Mouse (Mus musculus): ENCODE data around the gene Coro2a.
"Not testable (repeated sequence)": the region's sequence is repeated elsewhere in the genome, so short reads cannot be mapped to it uniquely, and the experiment has no call there.

Coro2a gene

GRCm38 (mm10) chr4:46613618-46614017, 11.6 kb upstream of the Coro2a start:
- DNase-seq (ENCODE audit: extremely low spot score): no peak

GRCm38 (mm10) chr4:46611181-46611580, 9.2 kb upstream of the Coro2a start:
- peak; percentile 85 for DNase-seq (ENCODE audit: extremely low spot score)

GRCm38 (mm10) chr4:46607601-46608000, 5.6 kb upstream of the Coro2a start:
- DNase-seq (ENCODE audit: extremely low spot score): no peak

GRCm38 (mm10) chr4:46605451-46605850, 3.4 kb upstream of the Coro2a start:
- DNase-seq (ENCODE audit: extremely low spot score): no peak

GRCm38 (mm10) chr4:46602704-46603103, 702 bp upstream of the Coro2a start:
- DNase-seq (ENCODE audit: extremely low spot score): no peak

- DNase-seq (ENCODE audit: extremely low spot score): peak; percentile 37
Observed at GRCm38 (mm10) chr4:46601258-46601843, 651 bp downstream of the Coro2a start.

- DNase-seq (ENCODE audit: extremely low spot score): no peak
Observed at GRCm38 (mm10) chr4:46600473-46601257, 1.3 kb downstream of the Coro2a start.

GRCm38 (mm10) chr4:46599609-46600008, 2.4 kb downstream of the Coro2a start:
- not testable (repeated sequence) for DNase-seq (ENCODE audit: extremely low spot score)

GRCm38 (mm10) chr4:46598981-46599380, 3.0 kb downstream of the Coro2a start:
- no peak for DNase-seq (ENCODE audit: extremely low spot score)

- DNase-seq (ENCODE audit: extremely low spot score): no peak
Observed at GRCm38 (mm10) chr4:46598111-46598510, 3.9 kb downstream of the Coro2a start.

- no peak for DNase-seq (ENCODE audit: extremely low spot score)
Observed at GRCm38 (mm10) chr4:46597286-46597961, 4.6 kb downstream of the Coro2a start.

GRCm38 (mm10) chr4:46596398-46596797, 5.6 kb downstream of the Coro2a start:
- DNase-seq (ENCODE audit: extremely low spot score): no peak

GRCm38 (mm10) chr4:46594131-46594530, 7.9 kb downstream of the Coro2a start:
- DNase-seq (ENCODE audit: extremely low spot score): no peak

- no peak for DNase-seq (ENCODE audit: extremely low spot score)
Observed at GRCm38 (mm10) chr4:46593472-46593871, 8.5 kb downstream of the Coro2a start.

GRCm38 (mm10) chr4:46591833-46592520, 10.0 kb downstream of the Coro2a start:
- no peak for DNase-seq (ENCODE audit: extremely low spot score)

- DNase-seq (ENCODE audit: extremely low spot score): no peak
Observed at GRCm38 (mm10) chr4:46590810-46591209, 11.2 kb downstream of the Coro2a start.

GRCm38 (mm10) chr4:46589946-46590684, 11.9 kb downstream of the Coro2a start:
- DNase-seq (ENCODE audit: extremely low spot score): no peak

GRCm38 (mm10) chr4:46589151-46589550, 12.9 kb downstream of the Coro2a start:
- no peak for DNase-seq (ENCODE audit: extremely low spot score)

GRCm38 (mm10) chr4:46586473-46586872, 15.5 kb downstream of the Coro2a start:
- DNase-seq (ENCODE audit: extremely low spot score): no peak

- no peak for DNase-seq (ENCODE audit: extremely low spot score)
Observed at GRCm38 (mm10) chr4:46585811-46586190, 16.2 kb downstream of the Coro2a start.

- DNase-seq (ENCODE audit: extremely low spot score): no peak
Observed at GRCm38 (mm10) chr4:46585041-46585810, 16.8 kb downstream of the Coro2a start.
